Mouse (Mus musculus) heart, embryonic 11.5 days (tissue): ENCODE results near the gene Ces1f. TPM values are rescaled to one million over a fixed set of nuclear protein-coding genes. Genes with fewer than 3 reads are reported as not detected.

Source experiments
- ATAC-seq: fragments of 200-750 bp; cut with Nextera tagmentation; replicated peaks from 2 replicates; pipeline ENCODE4 v1.8.0; 2017; ENCODE audit warnings: moderate library complexity; ENCODE audit not compliant: insufficient number of reproducible peaks, low FRiP score, low TSS enrichment
- H3K27ac ChIP-seq: fragments of 300-500 bp; sonication (generic); 2 replicates; pipeline ENCODE4 v1.5.1; 2014; ENCODE audit warnings: mild to moderate bottlenecking, low read depth, low read length
- H3K27me3 ChIP-seq: fragments of 300-500 bp; sonication (generic); 2 replicates; pipeline ENCODE4 v1.6.1; 2014; ENCODE audit warnings: mild to moderate bottlenecking, low read length, mixed read lengths; ENCODE audit not compliant: control insufficient read depth, insufficient read depth
- H3K36me3 ChIP-seq: fragments of 300-500 bp; sonication (generic); 2 replicates; pipeline ENCODE4 v1.6.1; 2014; ENCODE audit warnings: mild to moderate bottlenecking, low read length, moderate library complexity, mixed read lengths; ENCODE audit not compliant: control insufficient read depth, insufficient read depth
- H3K4me1 ChIP-seq: fragments of 300-500 bp; sonication (generic); 2 replicates; pipeline ENCODE4 v1.6.1; 2014; ENCODE audit warnings: low read length; ENCODE audit not compliant: control insufficient read depth, insufficient read depth
- H3K4me2 ChIP-seq: fragments of 300-500 bp; sonication (generic); 2 replicates; pipeline ENCODE4 v1.6.1; 2014; ENCODE audit warnings: mild to moderate bottlenecking, moderate library complexity
- H3K4me3 ChIP-seq: fragments of 300-500 bp; sonication (generic); 2 replicates; pipeline ENCODE4 v1.5.1; 2014; ENCODE audit warnings: low read depth, low read length
- H3K9ac ChIP-seq: fragments of 300-500 bp; sonication (generic); 2 replicates; pipeline ENCODE4 v1.6.1; 2014; ENCODE audit warnings: mild to moderate bottlenecking, low read depth, low read length, moderate library complexity
- H3K9me3 ChIP-seq: fragments of 300-500 bp; sonication (generic); replicated peaks from 2 replicates; pipeline ENCODE4 v1.6.1; 2016; ENCODE audit warnings: low read length; ENCODE audit not compliant: control insufficient read depth
- WGBS: fragments of 180-500 bp; shearing (Covaris S2); extraction: QIAGEN DNeasy Blood & Tissue Kit; methylation state at CpG from one replicate; pipeline ENCODE4 v1.1.7; 2014; ENCODE audit not compliant: insufficient replicate concordance; 5-methylcytosine and 5-hydroxymethylcytosine counted together
- polyA plus RNA-seq: library from polyadenylated mRNA; unstranded; fragments of >200 nt; fragmentation: Nextera tagmentation; extraction: Ambion mirVana; gene quantifications from 2 replicates; pipeline ENCODE4 v1.2.1, GENCODE M21; 2014

The Ces1f gene
- polyA plus RNA-seq, 1 experiment from 2014 or later = not detected

DNA sequence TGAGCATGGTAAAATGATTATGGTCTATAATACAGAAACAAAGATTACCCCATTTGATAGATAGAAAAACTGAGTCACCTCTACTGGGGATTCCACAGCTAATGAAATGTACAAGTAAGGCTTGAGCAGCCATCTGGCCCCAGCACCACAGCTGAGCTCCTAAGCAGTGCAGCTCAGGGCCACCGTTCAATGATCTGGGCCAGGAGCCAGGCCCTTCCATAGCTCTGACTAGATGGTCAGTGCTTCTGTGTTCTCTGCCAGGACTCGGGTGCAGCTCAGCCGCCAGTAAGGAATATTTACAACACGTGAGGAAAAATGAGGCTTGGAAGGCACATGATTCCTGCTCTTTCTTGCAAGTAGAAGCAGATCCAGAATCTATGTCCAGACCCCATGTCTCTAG is 6.9 kb downstream of the Ces1f start:
- no peaks in the 10 kb centered on the region for H3K9me3 ChIP-seq
- H3K4me1 ChIP-seq = no peaks in the 10 kb centered on the region
- no peaks in the 10 kb centered on the region for H3K36me3 ChIP-seq
- ATAC-seq = no peak
- no peak overlapping the region for H3K4me2 ChIP-seq
- 87% methylated on average over 4 of the region's 4 CpGs for WGBS
- H3K9ac ChIP-seq = no peak overlapping the region
- no peak overlapping the region for H3K27ac ChIP-seq
- H3K27me3 ChIP-seq = no peaks in the 10 kb centered on the region
- H3K4me3 ChIP-seq = no peak overlapping the region

DNA sequence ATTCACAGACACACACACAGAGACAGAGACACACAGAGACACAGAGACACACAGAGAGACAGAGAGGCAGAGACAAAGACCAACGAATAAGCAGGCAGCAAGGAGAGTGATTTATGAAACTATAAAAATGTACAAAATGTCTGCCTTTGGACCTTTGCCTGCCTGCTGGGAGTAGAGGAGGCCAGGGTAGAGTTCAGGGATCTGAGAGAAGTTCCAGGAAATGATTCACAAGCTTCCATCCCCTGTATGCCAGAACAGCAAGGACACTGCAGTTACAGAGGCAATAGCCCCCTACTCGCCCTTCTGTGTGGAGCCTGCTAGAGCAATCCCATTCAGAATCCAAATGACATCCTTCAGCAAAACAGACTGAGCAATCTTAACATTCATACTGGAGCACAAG is 18.1 kb downstream of the Ces1f start:
- no peak for ATAC-seq
- H3K27me3 ChIP-seq = no peaks in the 10 kb centered on the region
- no peak overlapping the region for H3K9ac ChIP-seq
- H3K36me3 ChIP-seq = no peaks in the 10 kb centered on the region
- no peak overlapping the region for H3K4me3 ChIP-seq
- no peak overlapping the region for H3K4me2 ChIP-seq
- no peak overlapping the region for H3K27ac ChIP-seq
- H3K4me1 ChIP-seq = no peaks in the 10 kb centered on the region
- 45% methylated on average over 2 of the region's 2 CpGs for WGBS
- no peaks in the 10 kb centered on the region for H3K9me3 ChIP-seq

DNA sequence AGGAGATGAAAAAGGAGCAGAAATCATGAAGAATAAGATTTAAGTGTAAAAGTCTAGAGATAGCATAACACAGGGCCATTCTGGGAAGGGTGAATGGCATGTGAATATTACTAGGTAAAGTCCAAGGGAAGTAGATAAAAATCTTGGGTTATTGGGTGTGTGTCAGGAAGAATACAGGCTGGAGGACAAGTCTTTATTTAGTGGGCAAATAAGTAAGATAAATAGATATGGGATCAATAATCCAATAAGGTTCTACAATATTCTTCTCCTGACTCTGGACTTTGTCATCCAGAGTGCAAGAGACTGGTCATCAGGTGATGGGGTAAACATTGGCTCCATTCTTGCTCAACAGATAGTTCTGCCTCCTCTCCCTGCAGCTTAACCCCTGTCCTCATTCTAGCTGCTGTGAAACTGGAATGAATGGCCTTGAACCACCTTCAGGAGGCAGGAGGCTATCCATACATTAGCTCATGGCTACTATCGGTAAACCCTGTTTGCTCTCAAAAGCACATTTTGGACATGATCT is 27.1 kb downstream of the Ces1f start:
- no peak for ATAC-seq
- H3K27ac ChIP-seq = no peak overlapping the region

DNA sequence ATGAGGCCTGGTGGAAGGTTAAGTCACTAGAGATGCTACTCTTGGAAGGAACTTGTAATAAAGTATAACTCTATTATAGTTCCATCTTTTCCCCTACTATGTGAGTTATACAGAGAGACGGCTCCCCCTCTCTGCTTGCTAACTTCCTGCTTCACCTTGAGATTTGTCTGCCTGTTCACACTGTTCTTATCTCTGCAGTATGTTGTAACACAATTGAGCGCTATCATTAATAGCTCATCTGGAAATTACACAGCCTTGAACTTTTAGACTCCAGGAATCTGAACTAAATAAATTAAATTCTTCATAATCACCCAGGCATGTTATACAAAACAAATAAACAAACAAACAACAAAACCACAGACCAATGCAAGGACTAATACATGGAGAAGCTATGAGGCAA is 33.5 kb downstream of the Ces1f start:
- Histone ChIP-seq H3K9ac (no peak overlapping the region), H3K27me3 (no peaks in the 10 kb centered on the region), H3K4me1 (no peaks in the 10 kb centered on the region), H3K4me2 (no peak overlapping the region), H3K4me3 (no peak overlapping the region), H3K36me3 (no peaks in the 10 kb centered on the region), H3K27ac (no peak overlapping the region), H3K9me3 (no peaks in the 10 kb centered on the region)
- no peak for ATAC-seq
- 76% methylated on average over 2 of the region's 2 CpGs for WGBS

More for the DNA sequence above, 27.1 kb downstream of the Ces1f start:
- no peaks in the 10 kb centered on the region for H3K4me1 ChIP-seq
- 94% methylated on average over 1 of the region's 1 CpGs for WGBS
- no peaks in the 10 kb centered on the region for H3K27me3 ChIP-seq
- H3K36me3 ChIP-seq = no peaks in the 10 kb centered on the region
- no peak overlapping the region for H3K4me3 ChIP-seq
- no peaks in the 10 kb centered on the region for H3K9me3 ChIP-seq
- no peak overlapping the region for H3K4me2 ChIP-seq
- H3K9ac ChIP-seq = no peak overlapping the region

DNA sequence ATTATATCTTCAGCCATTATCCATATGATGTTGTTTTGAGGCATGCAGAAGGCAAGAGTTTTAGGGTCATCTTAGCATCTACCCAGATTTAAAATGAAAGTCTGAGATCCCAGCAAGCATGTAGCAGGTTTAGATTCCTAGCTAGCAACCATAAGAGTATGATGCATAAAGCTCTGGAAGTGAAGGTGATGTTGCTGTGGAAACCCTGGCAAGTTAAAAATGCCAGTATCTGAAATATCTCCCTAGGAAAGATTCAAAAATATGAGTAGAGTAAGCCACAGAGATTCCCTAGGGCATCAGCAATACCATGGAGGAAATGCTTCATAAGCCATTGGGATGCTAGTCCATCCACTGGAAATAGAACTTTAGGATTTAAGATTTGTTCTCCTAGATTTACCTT is 39.7 kb downstream of the Ces1f start:
- no peaks in the 10 kb centered on the region for H3K9me3 ChIP-seq
- no peak overlapping the region for H3K4me2 ChIP-seq
- H3K27me3 ChIP-seq = no peaks in the 10 kb centered on the region
- H3K9ac ChIP-seq = no peak overlapping the region
- ATAC-seq = no peak
- no peak overlapping the region for H3K27ac ChIP-seq
- no peaks in the 10 kb centered on the region for H3K36me3 ChIP-seq
- no peak overlapping the region for H3K4me3 ChIP-seq
- no peaks in the 10 kb centered on the region for H3K4me1 ChIP-seq

DNA sequence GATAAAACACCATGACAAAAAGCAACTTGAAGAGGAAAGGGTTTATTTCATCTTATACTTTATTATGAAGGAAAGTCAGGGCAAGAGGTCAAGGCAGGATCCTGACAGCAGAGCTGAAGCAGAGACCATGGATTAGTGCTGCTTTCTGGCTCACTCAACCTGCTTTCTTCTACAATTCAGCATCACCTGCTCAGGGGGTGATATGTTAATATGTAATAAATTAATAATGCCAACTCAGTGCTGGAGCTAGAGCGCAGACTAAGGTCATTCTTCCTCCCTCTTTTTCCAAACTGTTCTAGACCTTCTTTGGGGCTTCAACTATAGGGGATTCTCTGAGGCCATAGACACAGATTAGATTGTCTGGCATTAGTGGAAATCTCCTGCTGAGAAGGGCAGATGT is 43.9 kb downstream of the Ces1f start:
- H3K9ac ChIP-seq = no peak overlapping the region
- H3K9me3 ChIP-seq = no peaks in the 10 kb centered on the region
- ATAC-seq = no peak
- H3K4me2 ChIP-seq = no peak overlapping the region
- H3K36me3 ChIP-seq = no peaks in the 10 kb centered on the region
- no peak overlapping the region for H3K4me3 ChIP-seq
- no peaks in the 10 kb centered on the region for H3K4me1 ChIP-seq
- H3K27ac ChIP-seq = no peak overlapping the region
- no peaks in the 10 kb centered on the region for H3K27me3 ChIP-seq
- WGBS = 83% methylated on average over 1 of the region's 1 CpGs

DNA sequence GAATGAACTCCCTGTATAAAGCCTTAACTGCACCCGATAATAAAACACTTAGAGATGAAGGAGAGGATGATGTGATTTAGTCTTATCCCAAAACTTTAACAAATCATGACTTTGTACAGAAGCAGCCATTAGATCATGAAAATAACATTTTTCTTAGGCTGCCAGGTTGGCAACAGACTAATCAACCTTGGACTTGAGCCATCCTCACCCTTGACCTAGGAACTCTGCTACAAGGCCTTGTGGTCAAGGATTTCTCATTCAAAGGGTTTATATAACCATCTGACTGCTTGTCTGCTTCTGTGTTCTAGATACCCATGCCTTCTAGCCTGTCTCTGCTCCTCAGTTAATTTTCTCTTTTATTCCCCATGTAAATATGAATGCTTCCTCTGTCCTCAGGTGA is 44.8 kb downstream of the Ces1f start:
- 91% methylated on average over 1 of the region's 1 CpGs for WGBS
- H3K4me3 ChIP-seq = no peak overlapping the region
- H3K4me2 ChIP-seq = no peak overlapping the region
- no peak overlapping the region for H3K27ac ChIP-seq
- no peak for ATAC-seq
- H3K27me3 ChIP-seq = no peaks in the 10 kb centered on the region
- no peaks in the 10 kb centered on the region for H3K4me1 ChIP-seq
- H3K9me3 ChIP-seq = no peaks in the 10 kb centered on the region
- no peak overlapping the region for H3K9ac ChIP-seq
- H3K36me3 ChIP-seq = no peaks in the 10 kb centered on the region

DNA sequence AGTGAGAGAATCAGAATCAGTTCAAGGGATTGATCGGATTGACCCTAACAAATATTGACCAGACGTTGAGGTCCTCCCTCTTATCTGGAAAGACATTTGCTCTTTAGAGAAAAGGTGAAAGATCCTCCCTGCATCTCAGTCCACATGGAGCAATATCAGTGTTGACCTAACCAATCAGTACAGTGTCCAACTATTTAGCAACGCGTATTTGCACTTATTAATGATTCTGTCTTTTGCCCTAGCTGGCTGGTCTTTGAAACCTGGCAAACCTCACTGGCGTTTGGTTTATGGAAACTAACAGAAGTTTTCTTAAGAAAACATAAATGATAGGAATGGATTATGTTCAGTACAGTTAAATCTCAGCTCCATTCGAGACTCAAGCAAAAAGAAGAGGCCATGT is 45.5 kb downstream of the Ces1f start:
- WGBS = 76% methylated on average over 6 of the region's 6 CpGs
- H3K4me3 ChIP-seq = no peak overlapping the region
- H3K36me3 ChIP-seq = no peaks in the 10 kb centered on the region
- H3K27me3 ChIP-seq = no peaks in the 10 kb centered on the region
- no peak for ATAC-seq
- no peaks in the 10 kb centered on the region for H3K9me3 ChIP-seq
- H3K9ac ChIP-seq = no peak overlapping the region
- H3K4me1 ChIP-seq = no peaks in the 10 kb centered on the region
- H3K27ac ChIP-seq = no peak overlapping the region
- H3K4me2 ChIP-seq = no peak overlapping the region

DNA sequence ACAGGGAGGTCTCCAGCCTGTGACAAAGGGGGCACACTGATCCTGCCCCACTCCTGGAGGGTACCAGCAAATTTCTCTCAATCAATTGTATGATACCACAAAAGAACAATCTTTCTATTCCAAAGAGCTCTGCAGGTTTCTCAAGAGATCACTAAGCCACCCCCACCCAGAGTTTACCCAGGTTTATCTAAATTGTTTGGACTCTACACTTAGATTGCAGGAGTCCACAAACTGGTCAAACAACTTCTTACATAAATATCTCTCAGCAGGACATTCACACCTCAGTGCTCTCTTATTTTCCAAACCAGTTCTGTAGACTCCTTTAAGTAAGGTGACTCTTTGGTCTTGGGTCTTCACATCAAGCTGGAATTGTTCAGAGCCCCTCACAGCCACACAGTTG is 50.1 kb downstream of the Ces1f start, which contains the start of gene Ces1e:
Ces1e (minus strand) TSS at position 174 of the 400 bp plus-strand sequence.
- Histone ChIP-seq H3K9me3 (no peaks in the 10 kb centered on the region), H3K27ac (no peak within 1 kb of the TSS), H3K27me3 (no peaks in the 10 kb centered on the region), H3K36me3 (no peaks in the 10 kb centered on the region), H3K9ac (no peak within 1 kb of the TSS), H3K4me1 (no peaks in the 10 kb centered on the region), H3K4me3 (no peak within 1 kb of the TSS), H3K4me2 (no peak within 1 kb of the TSS)
- no peak for ATAC-seq
